Mouse (Mus musculus): ENCODE measurements around the gene Fcrl6. TPM values are rescaled to one million over a fixed set of nuclear protein-coding genes. Genes with fewer than 3 reads are reported as not detected.

The Fcrl6 gene
- polyA plus RNA-seq, 1 experiment from 2014 or later = 0.13 TPM

Other genes with a start within 250 kb of the Fcrl6 start
- 3.1 and 3.9 TPM in 2 replicates for gene Pigm, start 226.0 kb downstream of the Fcrl6 start, polyA plus RNA-seq (2015; fragmentation: Nextera tagmentation; extraction: Ambion mirVana)
- 0.11 and 0.23 TPM in 2 replicates for gene Slamf9, start 127.2 kb downstream of the Fcrl6 start, polyA plus RNA-seq (2015; fragmentation: Nextera tagmentation; extraction: Ambion mirVana)
- 32.9 and 42.5 TPM in 2 replicates for gene Igsf9, start 120.8 kb downstream of the Fcrl6 start, polyA plus RNA-seq (2015; fragmentation: Nextera tagmentation; extraction: Ambion mirVana)
- gene Tagln2, start 102.5 kb downstream of the Fcrl6 start, polyA plus RNA-seq (2015; fragmentation: Nextera tagmentation; extraction: Ambion mirVana) = 71.7 and 84.9 TPM in 2 replicates
- gene Cfap45, start 81.8 kb downstream of the Fcrl6 start, polyA plus RNA-seq (2015; fragmentation: Nextera tagmentation; extraction: Ambion mirVana) = 4.9 and 5.4 TPM in 2 replicates
- gene Vsig8, start 46.6 kb downstream of the Fcrl6 start, polyA plus RNA-seq (2015; fragmentation: Nextera tagmentation; extraction: Ambion mirVana) = 0.84 and 1.2 TPM in 2 replicates
- not detected in 2 replicates for gene Slamf8, start 12.0 kb downstream of the Fcrl6 start, polyA plus RNA-seq (2015; fragmentation: Nextera tagmentation; extraction: Ambion mirVana)
- 8.4 and 9.5 TPM in 2 replicates for gene Dusp23, start 30.4 kb upstream of the Fcrl6 start, polyA plus RNA-seq (2015; fragmentation: Nextera tagmentation; extraction: Ambion mirVana)
- gene Crp, start 95.5 kb upstream of the Fcrl6 start, polyA plus RNA-seq (2015; fragmentation: Nextera tagmentation; extraction: Ambion mirVana) = 0.09 TPM in 1 of 2 replicates, not detected in the other

Measured in hindbrain, embryonic 16.5 days (tissue).